Mouse (Mus musculus) cerebellum, postnatal 10 days (tissue): ENCODE data around the gene Ipo13.

Experiments
- DNase-seq, 2 experiments: peaks; one replicate each; pipeline ENCODE4 v3.0.0; 2021; ENCODE audit warnings: mixed read lengths in 2 of 2

The Ipo13 gene

GRCm38 (mm10) chr4:117913421-117913820 is 1.4 kb downstream of the Ipo13 start:
- peak; percentile 94 for DNase-seq

- peak in 1 of 2 experiments; percentile 47 for DNase-seq
Observed at GRCm38 (mm10) chr4:117912685-117913273, 2.0 kb downstream of the Ipo13 start.

- DNase-seq: peak; percentile 74
Observed at GRCm38 (mm10) chr4:117912131-117912561, 2.7 kb downstream of the Ipo13 start.

GRCm38 (mm10) chr4:117908834-117909453 is 5.9 kb downstream of the Ipo13 start:
- DNase-seq: peak; percentile 57 to 60

GRCm38 (mm10) chr4:117906196-117906595 is 8.6 kb downstream of the Ipo13 start:
- peak in 1 of 2 experiments; percentile 61 for DNase-seq

- DNase-seq: peak; percentile 57 to 60
Observed at GRCm38 (mm10) chr4:117904761-117905160, 10.0 kb downstream of the Ipo13 start.

- DNase-seq: no peak
Observed at GRCm38 (mm10) chr4:117904094-117904493, 10.7 kb downstream of the Ipo13 start.

GRCm38 (mm10) chr4:117898111-117898510 is 16.7 kb downstream of the Ipo13 start:
- no peak for DNase-seq

- DNase-seq: peak; percentile 86 to 88
Observed at GRCm38 (mm10) chr4:117896031-117896430, 18.8 kb downstream of the Ipo13 start.

- peak in 1 of 2 experiments; percentile 40 for DNase-seq
Observed at GRCm38 (mm10) chr4:117895339-117895738, 19.5 kb downstream of the Ipo13 start.

- no peak for DNase-seq
Observed at GRCm38 (mm10) chr4:117894601-117895000, 20.2 kb downstream of the Ipo13 start.

GRCm38 (mm10) chr4:117893376-117893775 is 21.4 kb downstream of the Ipo13 start:
- no peak for DNase-seq

GRCm38 (mm10) chr4:117891738-117892161 is 23.0 kb downstream of the Ipo13 start, which contains the start of gene Dph2:
Dph2 (minus strand) TSS chr4:117892032.
- peak; percentile 90 to 93 for DNase-seq

GRCm38 (mm10) chr4:117890750-117891149 is 24.0 kb downstream of the Ipo13 start:
- DNase-seq: no peak

GRCm38 (mm10) chr4:117890031-117890430 is 24.8 kb downstream of the Ipo13 start:
- DNase-seq: no peak

GRCm38 (mm10) chr4:117889471-117889870 is 25.3 kb downstream of the Ipo13 start:
- no peak for DNase-seq

- DNase-seq: no peak
Observed at GRCm38 (mm10) chr4:117887920-117888319, 26.9 kb downstream of the Ipo13 start.

- peak; percentile 98 for DNase-seq
Observed at GRCm38 (mm10) chr4:117887133-117887532, 27.7 kb downstream of the Ipo13 start, which contains the start of gene Atp6v0b. Atp6v0b (minus strand) TSS chr4:117887333.

- peak in 1 of 2 experiments; percentile 71 for DNase-seq
Observed at GRCm38 (mm10) chr4:117886644-117887043, 28.2 kb downstream of the Ipo13 start.

- no peak for DNase-seq
Observed at GRCm38 (mm10) chr4:117885994-117886393, 28.8 kb downstream of the Ipo13 start.

- no peak for DNase-seq
Observed at GRCm38 (mm10) chr4:117885093-117885492, 29.7 kb downstream of the Ipo13 start.

GRCm38 (mm10) chr4:117884146-117884545 is 30.7 kb downstream of the Ipo13 start:
- DNase-seq: no peak

GRCm38 (mm10) chr4:117882701-117883691 is 31.8 kb downstream of the Ipo13 start, which contains the start of gene B4galt2:
B4galt2 (minus strand) TSS chr4:117883487.
- DNase-seq: peak; percentile 78 to 83
